Mouse (Mus musculus): ENCODE results near the gene Gna13. TPM values are rescaled to one million over a fixed set of nuclear protein-coding genes. Genes with fewer than 3 reads are reported as not detected.

Gna13 gene
- total and polyA plus RNA-seq, 3 experiments: 32.2 to 57.6 (median 39.3) TPM

DNA sequence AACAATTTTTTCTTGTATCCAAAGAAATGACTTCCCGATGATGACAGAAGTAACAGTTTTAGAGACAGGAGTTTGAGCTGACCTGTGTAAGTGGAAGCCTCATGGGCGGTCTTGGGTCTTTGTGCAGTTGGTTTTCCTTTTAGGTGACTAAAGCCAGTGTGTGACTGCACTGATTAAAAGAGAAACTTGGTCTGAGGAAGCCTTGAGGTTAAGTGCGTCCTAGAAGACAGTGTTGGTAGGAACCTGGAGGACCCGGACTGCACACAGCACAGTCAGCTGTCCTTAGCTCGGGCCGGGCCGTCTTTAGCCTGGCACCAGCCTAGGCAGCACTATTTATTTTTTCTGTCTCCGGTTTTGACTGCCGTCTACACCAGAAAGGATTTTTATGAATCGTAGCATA lies 2.2 kb downstream of the Gna13 start (continued):
- TF ChIP-seq MEF2A (IDR thresholded peaks at IDR 0.05; ENCODE audit: borderline replicate concordance, low read depth, low read length) (peak; percentile 62; the same call in 1 of the 2 replicates), ZC3H11A (IDR thresholded peaks at IDR 0.05; ENCODE audit: low read depth, low read length) (no peak), SIN3A (IDR thresholded peaks at IDR 0.05; ENCODE audit: low read length) (peak; percentile 87), CHD1 (IDR thresholded peaks at IDR 0.05; ENCODE audit: low read depth, low read length) (peak; percentile 95), RCOR1 (conservative IDR thresholded peaks at IDR 0.05; ENCODE audit: low read depth, low read length) (no peak), MAZ (IDR thresholded peaks at IDR 0.05; ENCODE audit: low read depth, low read length) (no peak), JUND (conservative IDR thresholded peaks at IDR 0.05; ENCODE audit: low read depth, low read length) (peak; percentile 52; the same call in 1 of the 2 replicates), CHD2 (IDR thresholded peaks at IDR 0.05; ENCODE audit: low read length) (peak; percentile 36; the same call in 1 of the 2 replicates), EP300 (IDR thresholded peaks at IDR 0.05; ENCODE audit: low read length) (peak; percentile 58; the same call in 1 of the 2 replicates), E2F4 (IDR thresholded peaks at IDR 0.05; ENCODE audit: insufficient replicate concordance, low read depth, low read length) (no peak), CTCF (conservative IDR thresholded peaks at IDR 0.05 in 1 of 2, IDR thresholded peaks at IDR 0.05 in 1 of 2; ENCODE audit: low read depth in 2 of 2, low read length in 2 of 2) (no peak), RAD21 (IDR thresholded peaks at IDR 0.05; ENCODE audit: low read depth, low read length) (no peak; the same call in 1 of the 2 replicates), UBTF (IDR thresholded peaks at IDR 0.05; ENCODE audit: low read depth, low read length) (peak; percentile 76), SMC3 (IDR thresholded peaks at IDR 0.05; ENCODE audit: low read depth, low read length) (peak; percentile 32; the same call in 1 of the 2 replicates), POLR2A (IDR thresholded peaks at IDR 0.05; ENCODE audit: low read depth, low read length) (0 out of 2 replicates have a peak, but pooled peaks have one; percentile 25), MYC (IDR thresholded peaks at IDR 0.05; ENCODE audit: low read depth, low read length) (peak; percentile 86; the same call in 1 of the 2 replicates), USF1 (IDR thresholded peaks at IDR 0.05; ENCODE audit: low read depth, low read length) (no peak), TCF12 (IDR thresholded peaks at IDR 0.05; ENCODE audit: low read depth, low read length) (peak; percentile 59), POLR2AphosphoS2 (IDR thresholded peaks at IDR 0.05; ENCODE audit: low read depth, low read length) (no peak)

DNA sequence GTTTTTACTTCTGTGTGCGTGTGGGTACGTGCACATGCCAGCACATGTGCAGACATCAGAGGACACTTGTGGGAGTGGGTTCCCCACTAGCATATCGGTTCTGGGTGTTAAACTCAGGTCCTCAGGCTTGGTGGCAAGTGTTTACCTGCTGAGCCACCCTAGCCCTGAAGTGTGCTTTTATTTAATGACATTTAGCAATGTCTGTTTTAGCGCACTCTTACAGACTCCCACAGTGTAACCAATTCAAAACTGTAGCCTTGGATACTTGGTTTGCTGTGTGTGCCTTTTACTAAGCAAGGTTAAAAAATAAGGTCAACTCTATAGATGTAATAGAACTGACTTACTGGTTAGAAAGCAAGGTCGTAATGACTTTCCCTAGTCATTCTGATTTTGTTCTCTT lies 3.2 kb downstream of the Gna13 start:
- peaks cover 10 to 72% of the 10 kb centered on the region in 2 experiments for H3K4me1 ChIP-seq (ENCODE audit: control insufficient read depth in 1 of 2, insufficient read depth in 2 of 2)
- peaks cover 24 to 53% of the 10 kb centered on the region in 2 experiments for H3K36me3 ChIP-seq (replicated peaks in 1 of 2; ENCODE audit: control insufficient read depth in 1 of 2, insufficient read depth in 1 of 2, low read length in 1 of 2)
- no peaks in the 10 kb centered on the region for H3K9me3 ChIP-seq (replicated peaks; ENCODE audit: low read length)
- in situ Hi-C loops (cut with MboI; ENCODE audit: low pct_ligation_motif_present, low pct_unique_long_range_greater_than_20kb, low sequenced_read_pairs) (no loop called here), dilution Hi-C loops (cut with MboI; ENCODE audit: extremely low pct_ligation_motif_present, extremely low pct_unique_long_range_greater_than_20kb, low sequenced_read_pairs) (no loop called here)
- peaks cover 59% of the 10 kb centered on the region for H3K79me2 ChIP-seq (replicated peaks; ENCODE audit: control insufficient read depth, extremely low read depth, insufficient read depth, poor library complexity, severe bottlenecking)
- no peak overlapping the region for H3K4me2 ChIP-seq (ENCODE audit: insufficient read depth, low read depth, poor library complexity, severe bottlenecking)
- H3K4me3 ChIP-seq (replicated peaks in 1 of 3; ENCODE audit: low read depth in 2 of 3, low read length in 2 of 3, poor library complexity in 1 of 3): peak overlapping the region in 1 of 3 experiments; percentile 89
- DNase-seq (ENCODE audit: extremely low read depth): no peak
- TF ChIP-seq RAD21 (IDR thresholded peaks at IDR 0.05; ENCODE audit: low read depth, low read length) (no peak), PAX5 (IDR thresholded peaks at IDR 0.05; ENCODE audit: low read length) (no peak), MYC (IDR thresholded peaks at IDR 0.05; ENCODE audit: low read depth, low read length) (no peak), CTCF (conservative IDR thresholded peaks at IDR 0.05 in 1 of 2, IDR thresholded peaks at IDR 0.05 in 1 of 2; ENCODE audit: low read depth in 2 of 2, low read length in 2 of 2) (no peak), MAZ (IDR thresholded peaks at IDR 0.05; ENCODE audit: low read depth, low read length) (no peak), ZMIZ1 (IDR thresholded peaks at IDR 0.05; ENCODE audit: low read depth, low read length) (no peak)
- no peaks in the 10 kb centered on the region for H3K27me3 ChIP-seq (replicated peaks)
- no peak overlapping the region for H3K9ac ChIP-seq (ENCODE audit: insufficient read depth, low read depth)
- H3K27ac ChIP-seq (ENCODE audit: insufficient read depth, low read depth): no peak overlapping the region

All from CH12.LX (cell line).